Mouse (Mus musculus) adrenal gland, postnatal 36 days (tissue): ENCODE results near the gene Sept12. TPM values are rescaled to one million over a fixed set of nuclear protein-coding genes. Genes with fewer than 3 reads are reported as not detected.

Experiments used
- DNase-seq, 2 experiments: peaks; one replicate each; pipeline ENCODE4 v3.0.0; 2021; ENCODE audit warnings: mixed read lengths in 1 of 2
- total RNA-seq, 2 experiments: library from RNA; stranded (reverse); gene quantifications; 2 replicates each; pipeline ENCODE4 v1.2.3; 2021

Gene Sept12
- total RNA-seq, 2 experiments from 2014 or later, result not detected

DNA sequence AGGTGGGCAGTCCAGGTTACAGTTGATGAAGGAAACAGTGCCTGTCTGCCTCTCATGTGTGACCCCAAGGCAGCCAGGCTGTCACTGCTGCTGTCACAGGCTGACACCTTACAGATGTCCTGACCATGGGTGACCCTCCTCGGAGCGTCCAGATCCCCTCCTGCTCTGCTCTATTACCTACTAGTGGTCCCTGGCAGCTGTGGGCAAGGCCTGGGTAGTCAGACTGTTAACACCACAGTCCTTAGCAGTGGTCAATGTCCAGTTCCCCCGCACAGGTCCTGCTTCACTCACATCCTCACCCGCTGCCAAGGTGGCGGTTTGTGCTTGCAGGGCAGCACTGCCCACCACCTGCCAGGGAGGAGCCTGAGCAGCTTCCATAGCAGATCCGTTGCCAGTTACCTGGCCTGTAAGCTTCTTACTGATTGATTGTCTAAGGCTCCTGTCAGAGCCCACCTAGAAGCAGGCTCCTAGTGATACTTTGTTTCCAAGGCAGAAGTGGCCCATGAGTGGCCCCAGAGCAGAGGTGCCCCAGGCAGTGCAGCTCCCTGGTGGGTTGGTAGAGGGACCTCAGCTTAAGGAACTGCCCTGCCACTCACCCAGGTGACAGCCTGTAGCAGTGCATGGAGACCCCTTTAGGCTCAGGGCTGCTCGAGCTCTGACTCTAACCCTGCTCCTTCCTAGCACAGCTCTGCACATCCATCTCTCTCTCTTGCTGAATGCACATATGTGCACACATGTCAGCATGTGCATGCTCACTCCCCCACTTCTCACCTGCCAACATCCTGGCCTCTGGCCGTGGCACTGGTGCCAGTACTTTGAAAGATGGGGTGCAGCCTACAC lies 60.1 kb downstream of the Sept12 start:
- no peak for DNase-seq

Other genes starting within 250 kb of the Sept12 start
- gene Cdip1, start 207.6 kb downstream of the Sept12 start, total RNA-seq, result 100 to 1,000 TPM in 1 of 2 experiments, 10 to 100 TPM in 1; 99.9 to 114 TPM
- not detected for gene 4930562C15Rik, start 162.4 kb downstream of the Sept12 start, total RNA-seq
- gene Ubald1, start 117.5 kb downstream of the Sept12 start, total RNA-seq, result 10 to 100 TPM; 29.2 to 36.1 TPM
- 10 to 100 TPM; 72.9 to 79.3 TPM for gene Mgrn1, start 111.6 kb downstream of the Sept12 start, total RNA-seq
- gene Nudt16l1, start 59.1 kb downstream of the Sept12 start, total RNA-seq, result 10 to 100 TPM; 54.6 to 74.1 TPM
- gene Anks3, start 33.6 kb downstream of the Sept12 start, total RNA-seq, result 10 to 100 TPM; 31.2 to 42.2 TPM
- not detected for gene Smim22, start 9.4 kb upstream of the Sept12 start, total RNA-seq
- gene Rogdi, start 15.7 kb upstream of the Sept12 start, total RNA-seq, result 10 to 100 TPM; 21.2 to 21.6 TPM
- gene Glyr1, start 52.0 kb upstream of the Sept12 start, total RNA-seq, result 10 to 100 TPM; 94.6 to 95.6 TPM
- gene Ubn1, start 52.2 kb upstream of the Sept12 start, total RNA-seq, result 10 to 100 TPM; 35.2 to 38.5 TPM
- gene Ppl, start 134.6 kb upstream of the Sept12 start, total RNA-seq, result 1 to 10 TPM; 2.0 to 4.7 TPM
- under 1 TPM in 1 of 2 experiments, not detected in 1; 0.13 TPM for gene Sec14l5, start 149.3 kb upstream of the Sept12 start, total RNA-seq
- 10 to 100 TPM; 22.4 to 27.2 TPM for gene Nagpa, start 206.2 kb upstream of the Sept12 start, total RNA-seq
- 10 to 100 TPM; 13.0 to 23.0 TPM for gene AU021092, start 224.4 kb upstream of the Sept12 start, total RNA-seq
- 10 to 100 TPM; 30.2 to 38.6 TPM for gene Alg1, start 235.8 kb upstream of the Sept12 start, total RNA-seq